Mouse (Mus musculus) hindbrain, embryonic 11.5 days (tissue): ENCODE measurements at regions not wholly inside any gene's neighbourhood (a gene's known extent, or its start where the extent isn't known, plus 50 kb on each side); places are given as distances from the start of the nearest gene placed in this dataset.
A peak's percentile ranks its signal among the peaks of the same experiment; 100 is the strongest.

Experiments
- ATAC-seq: fragments of 200-750 bp; cut with Nextera tagmentation; 2 replicates; pipeline ENCODE4 v1.8.0; 2017; ENCODE audit warnings: mild to moderate bottlenecking, moderate TSS enrichment, moderate library complexity; ENCODE audit not compliant: low FRiP score
- DNase-seq: peaks from one replicate; pipeline ENCODE4 v3.0.0-alpha.2; 2015; ENCODE audit warnings: low spot score
- H3K27ac ChIP-seq: fragments of 300-500 bp; sonication (generic); 2 replicates; pipeline ENCODE4 v1.5.1; 2014; ENCODE audit warnings: mild to moderate bottlenecking, low read depth, low read length
- H3K27me3 ChIP-seq: fragments of 300-500 bp; sonication (generic); 2 replicates; pipeline ENCODE4 v1.6.1; 2014; ENCODE audit warnings: mild to moderate bottlenecking, low read length, moderate library complexity, mixed read lengths; ENCODE audit not compliant: control insufficient read depth, insufficient read depth
- H3K36me3 ChIP-seq: fragments of 300-500 bp; sonication (generic); 2 replicates; pipeline ENCODE4 v1.6.1; 2014; ENCODE audit warnings: mild to moderate bottlenecking, low read length, moderate library complexity, mixed read lengths; ENCODE audit not compliant: control insufficient read depth, insufficient read depth
- H3K4me1 ChIP-seq: fragments of 300-500 bp; sonication (generic); replicated peaks from 2 replicates; pipeline ENCODE4 v1.6.1; 2014; ENCODE audit warnings: low read length, mixed read lengths; ENCODE audit not compliant: control insufficient read depth, insufficient read depth
- H3K4me2 ChIP-seq: fragments of 300-500 bp; sonication (generic); replicated peaks from 2 replicates; pipeline ENCODE4 v1.6.1; 2014; ENCODE audit warnings: mild to moderate bottlenecking, low read depth, low read length
- H3K4me3 ChIP-seq: fragments of 300-500 bp; sonication (generic); 2 replicates; pipeline ENCODE4 v1.5.1; 2014; ENCODE audit warnings: low read depth, low read length
- H3K9ac ChIP-seq: fragments of 300-500 bp; sonication (generic); 2 replicates; pipeline ENCODE4 v1.6.1; 2014; ENCODE audit warnings: low read depth, low read length
- H3K9me3 ChIP-seq: fragments of 300-500 bp; sonication (generic); 2 replicates; pipeline ENCODE4 v1.6.1; 2016; ENCODE audit warnings: low read length; ENCODE audit not compliant: control insufficient read depth
- WGBS: fragments of 180-500 bp; shearing (Covaris S2); extraction: QIAGEN DNeasy Blood & Tissue Kit; methylation state at CpG from one replicate; pipeline ENCODE4 v1.1.7; 2014; 5-methylcytosine and 5-hydroxymethylcytosine counted together

DNA sequence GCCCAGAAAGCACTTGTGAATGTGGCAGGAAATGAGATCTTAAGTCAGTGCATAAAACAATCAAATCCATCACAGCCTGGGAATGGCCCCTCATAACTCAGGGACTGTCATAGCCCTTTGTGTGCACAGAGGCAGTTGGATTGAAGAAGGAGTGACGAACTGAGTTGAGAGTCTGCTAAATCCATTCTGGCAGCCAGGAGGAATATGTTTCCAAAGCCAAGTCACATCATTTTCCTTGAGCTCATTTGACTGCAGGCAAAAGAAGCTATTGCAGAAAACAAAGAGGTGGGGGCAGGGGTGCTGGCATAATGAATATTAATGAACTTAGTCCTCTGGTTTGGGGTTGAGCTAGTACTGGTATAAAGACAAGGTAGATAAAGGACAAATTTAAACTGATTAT is 620.0 kb downstream of the Dhx35 start:
- Histone ChIP-seq H3K27me3 (no peaks in the 10 kb centered on the region), H3K9me3 (no peaks in the 10 kb centered on the region), H3K27ac (no peak overlapping the region), H3K36me3 (no peaks in the 10 kb centered on the region), H3K4me1 (no peaks in the 10 kb centered on the region), H3K4me2 (no peak overlapping the region), H3K9ac (no peak overlapping the region), H3K4me3 (no peak overlapping the region)
- WGBS, result 4% methylated on average over 1 of the region's 1 CpGs
- ATAC-seq, result peak; percentile 61
- DNase-seq, result peak; percentile 12

- H3K36me3 ChIP-seq, result no peaks in the 10 kb centered on the region
- H3K4me3 ChIP-seq, result no peak overlapping the region
- no peak overlapping the region for H3K4me2 ChIP-seq
- no peaks in the 10 kb centered on the region for H3K27me3 ChIP-seq
- H3K9me3 ChIP-seq, result no peaks in the 10 kb centered on the region
- no peaks in the 10 kb centered on the region for H3K4me1 ChIP-seq
- 59% methylated on average over 7 of the region's 7 CpGs for WGBS
- ATAC-seq (no peak), DNase-seq (no peak)
- H3K27ac ChIP-seq, result no peak overlapping the region
- no peak overlapping the region for H3K9ac ChIP-seq
Observed at GRCm38 (mm10) chr2:159418371-159418940, 623.8 kb downstream of the Dhx35 start.

- no peak for ATAC-seq
Observed at GRCm38 (mm10) chr2:159422281-159422937, 627.8 kb downstream of the Dhx35 start.

DNA sequence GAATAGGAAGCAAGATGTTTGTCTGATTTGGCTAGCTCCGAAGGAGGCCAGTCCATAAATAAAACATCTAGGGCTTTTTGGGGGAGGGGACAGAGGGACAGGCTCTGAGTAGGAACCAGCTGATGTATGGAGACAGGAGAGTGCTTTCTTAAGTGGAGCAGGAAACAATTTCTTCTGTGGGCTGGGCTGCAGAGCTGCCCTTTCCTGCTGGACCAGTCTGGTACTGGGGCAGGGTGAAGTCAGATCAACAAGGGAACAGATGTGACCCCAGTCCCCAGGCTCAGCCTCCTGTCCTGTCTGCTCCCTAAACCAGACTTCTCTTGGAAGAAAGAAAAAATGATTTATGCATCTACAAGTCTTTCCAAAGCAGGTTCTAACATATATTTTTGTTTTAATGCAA is 633.6 kb downstream of the Dhx35 start:
- Histone ChIP-seq H3K9me3 (no peaks in the 10 kb centered on the region), H3K36me3 (no peaks in the 10 kb centered on the region), H3K4me3 (no peak overlapping the region), H3K27ac (no peak overlapping the region), H3K9ac (no peak overlapping the region), H3K4me1 (no peaks in the 10 kb centered on the region), H3K4me2 (no peak overlapping the region), H3K27me3 (no peaks in the 10 kb centered on the region)
- 62% methylated on average over 1 of the region's 1 CpGs for WGBS
- ATAC-seq (no peak), DNase-seq (no peak)

More at GRCm38 (mm10) chr2:159422281-159422937, 627.8 kb downstream of the Dhx35 start:
- no peaks in the 10 kb centered on the region for H3K4me1 ChIP-seq
- H3K36me3 ChIP-seq, result no peaks in the 10 kb centered on the region
- 30% methylated on average over 7 of the region's 7 CpGs for WGBS
- no peaks in the 10 kb centered on the region for H3K27me3 ChIP-seq
- no peak overlapping the region for H3K9ac ChIP-seq
- DNase-seq, result no peak
- H3K4me2 ChIP-seq, result no peak overlapping the region
- H3K4me3 ChIP-seq, result no peak overlapping the region
- H3K9me3 ChIP-seq, result no peaks in the 10 kb centered on the region
- no peak overlapping the region for H3K27ac ChIP-seq

DNA sequence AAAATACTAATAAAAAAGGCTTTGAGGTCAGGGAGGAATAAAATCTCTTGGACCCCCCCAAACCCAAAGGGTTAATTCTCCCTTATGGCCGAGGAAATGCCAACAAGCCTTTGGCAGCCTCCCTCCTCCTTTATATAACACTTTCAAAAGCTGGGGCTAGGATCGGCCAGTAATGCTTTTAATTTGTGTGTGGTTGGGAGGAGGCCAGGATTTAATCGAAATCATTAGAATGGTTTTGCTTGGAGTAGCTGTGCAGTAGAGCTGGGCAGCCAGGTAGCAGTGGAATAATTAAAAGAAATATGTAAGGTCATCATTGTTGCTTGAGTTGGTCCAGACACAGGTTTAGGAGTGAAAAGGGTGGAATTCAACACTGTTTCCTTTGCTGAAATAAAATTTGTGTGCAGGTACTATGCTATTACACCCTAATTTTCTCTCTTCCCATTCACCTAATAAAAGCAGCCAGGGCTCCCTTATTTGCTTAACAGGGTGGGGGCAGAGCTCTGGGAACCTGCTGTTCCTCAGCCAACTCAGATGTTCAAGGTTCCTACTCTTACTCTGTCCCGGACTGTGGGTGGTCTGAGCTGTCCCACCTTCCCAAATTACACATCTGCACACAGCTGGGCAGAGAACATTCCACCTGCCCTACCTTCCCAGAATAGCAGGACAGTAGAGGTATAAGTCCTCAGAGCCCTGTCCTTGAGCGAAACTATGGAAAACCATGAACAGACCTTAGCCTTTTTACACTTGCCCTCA is 636.1 kb downstream of the Dhx35 start:
- WGBS, result 88% methylated on average over 5 of the region's 5 CpGs
- Histone ChIP-seq H3K9me3 (no peaks in the 10 kb centered on the region), H3K36me3 (no peaks in the 10 kb centered on the region), H3K4me2 (no peak overlapping the region), H3K27ac (no peak overlapping the region), H3K9ac (no peak overlapping the region), H3K4me1 (no peaks in the 10 kb centered on the region), H3K4me3 (no peak overlapping the region), H3K27me3 (no peaks in the 10 kb centered on the region)
- DNase-seq (no peak), ATAC-seq (no peak)

DNA sequence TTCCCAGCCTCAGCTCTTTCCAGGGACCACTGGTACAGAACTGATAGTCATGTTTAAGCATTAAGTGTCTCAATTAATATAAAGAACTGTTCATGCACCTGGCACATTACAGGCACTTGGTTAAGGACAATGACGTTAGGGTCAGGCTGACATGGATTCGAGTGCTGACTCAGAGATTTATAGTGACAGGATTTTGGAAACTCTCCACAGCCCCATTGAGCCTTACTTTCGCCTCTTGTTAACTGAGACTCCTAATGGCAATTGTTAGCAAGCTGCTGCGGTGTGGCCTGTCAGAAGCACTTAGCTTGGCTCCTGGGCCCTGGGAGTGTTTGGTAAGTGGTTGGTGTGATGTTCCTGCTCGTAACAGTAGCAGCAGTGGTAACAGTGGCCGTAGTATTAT is 644.4 kb downstream of the Dhx35 start:
- no peak overlapping the region for H3K9ac ChIP-seq
- DNase-seq (no peak), ATAC-seq (no peak)
- H3K9me3 ChIP-seq, result no peaks in the 10 kb centered on the region
- no peaks in the 10 kb centered on the region for H3K4me1 ChIP-seq
- 87% methylated on average over 6 of the region's 6 CpGs for WGBS
- H3K36me3 ChIP-seq, result no peaks in the 10 kb centered on the region
- no peak overlapping the region for H3K4me3 ChIP-seq
- no peaks in the 10 kb centered on the region for H3K27me3 ChIP-seq
- H3K4me2 ChIP-seq, result no peak overlapping the region
- H3K27ac ChIP-seq, result no peak overlapping the region

GRCm38 (mm10) chr2:159443581-159443980 is 649.0 kb downstream of the Dhx35 start:
- no peak for ATAC-seq
- Histone ChIP-seq H3K27me3 (no peaks in the 10 kb centered on the region), H3K4me1 (no peaks in the 10 kb centered on the region), H3K4me2 (no peak overlapping the region), H3K27ac (no peak overlapping the region), H3K36me3 (no peaks in the 10 kb centered on the region), H3K9ac (no peak overlapping the region), H3K9me3 (no peaks in the 10 kb centered on the region), H3K4me3 (no peak overlapping the region)
- DNase-seq, result peak; percentile 73
- 26% methylated on average over 8 of the region's 8 CpGs for WGBS

DNA sequence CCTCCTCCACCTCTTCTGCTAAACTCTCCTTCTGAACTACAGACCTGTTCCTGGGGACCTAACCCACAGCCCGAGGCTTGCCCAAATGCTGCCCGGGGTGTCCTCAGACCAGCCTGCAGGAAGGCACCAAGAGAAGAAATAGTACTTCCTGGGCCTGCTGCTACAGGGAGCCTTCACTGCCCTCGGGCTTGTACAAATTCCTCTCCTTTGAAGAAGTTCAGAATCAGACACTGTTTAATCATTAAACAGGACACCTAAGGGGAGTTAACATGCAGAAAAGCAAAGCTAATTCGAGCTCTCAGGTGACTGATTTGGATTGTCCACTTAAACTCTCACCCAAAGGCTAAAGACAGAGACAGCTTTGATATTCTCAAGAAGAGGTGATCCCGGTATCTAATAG is 651.8 kb downstream of the Dhx35 start:
- Histone ChIP-seq H3K4me3 (no peak overlapping the region), H3K4me1 (no peaks in the 10 kb centered on the region), H3K36me3 (no peaks in the 10 kb centered on the region), H3K27ac (no peak overlapping the region), H3K4me2 (no peak overlapping the region), H3K27me3 (no peaks in the 10 kb centered on the region), H3K9me3 (no peaks in the 10 kb centered on the region), H3K9ac (no peak overlapping the region)
- ATAC-seq (no peak), DNase-seq (no peak)
- 60% methylated on average over 5 of the region's 5 CpGs for WGBS

DNA sequence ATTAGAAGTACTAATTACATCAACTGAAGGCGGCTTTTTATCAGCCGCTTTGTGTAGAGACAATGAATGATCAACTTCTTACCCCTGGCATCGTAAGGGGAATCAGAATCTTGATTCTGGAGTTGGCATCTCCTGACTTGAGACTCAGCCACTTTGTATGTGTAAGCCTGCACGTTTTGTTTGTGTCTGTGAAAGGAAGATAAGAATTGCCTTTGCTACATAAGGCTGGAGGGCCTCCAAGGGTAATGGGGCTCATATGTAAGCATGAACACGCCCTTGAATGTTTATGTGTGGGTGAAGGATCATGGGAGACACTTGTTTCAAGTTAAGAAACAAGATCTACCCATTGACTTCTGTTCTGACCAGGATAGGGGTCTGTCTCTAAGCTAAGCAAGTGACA is 652.3 kb downstream of the Dhx35 start:
- Histone ChIP-seq H3K36me3 (no peaks in the 10 kb centered on the region), H3K27ac (no peak overlapping the region), H3K27me3 (no peaks in the 10 kb centered on the region), H3K4me1 (no peaks in the 10 kb centered on the region), H3K4me3 (no peak overlapping the region), H3K9me3 (no peaks in the 10 kb centered on the region), H3K9ac (no peak overlapping the region), H3K4me2 (no peak overlapping the region)
- 82% methylated on average over 5 of the region's 5 CpGs for whole genome bisulfite sequencing
- DNase-seq (no peak), ATAC-seq (no peak)
